Mouse (Mus musculus): ENCODE data around the gene Serpina3n. TPM values are rescaled to one million over a fixed set of nuclear protein-coding genes. Genes with fewer than 3 reads are reported as not detected.
"Not testable (repeated sequence)": the region's sequence is repeated elsewhere in the genome, so short reads cannot be mapped to it uniquely, and the experiment has no call there.

Gene Serpina3n
- polyA plus RNA-seq, 1 experiment from 2014 or later = 0.95 TPM

DNA sequence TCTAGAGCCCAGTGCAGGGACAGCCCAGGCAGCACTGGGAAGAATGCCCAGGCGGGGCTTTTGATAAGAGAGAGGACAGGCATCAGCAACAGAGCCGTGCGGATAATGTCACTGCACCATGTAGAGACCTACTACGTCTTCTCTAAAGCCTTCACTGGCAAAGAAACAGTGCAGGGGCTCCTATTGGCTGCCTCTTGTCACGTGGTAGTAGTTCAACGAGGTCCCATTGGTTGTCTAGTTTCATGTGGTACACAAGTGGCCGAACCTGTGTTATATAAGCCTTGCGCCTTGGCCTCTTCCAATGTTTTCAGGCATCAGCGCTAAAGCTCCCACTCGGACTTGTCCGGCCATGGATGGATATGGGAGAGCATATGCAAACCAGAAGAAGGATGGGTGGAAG is 37.2 kb downstream of the Serpina3n start:
- peaks cover 23% of the 10 kb centered on the region; the same call in 1 of the 2 replicates for H3K27me3 ChIP-seq
- no peak overlapping the region for H3K27ac ChIP-seq
- no peak overlapping the region for H3K9ac ChIP-seq
- H3K9me3 ChIP-seq = no peaks in the 10 kb centered on the region
- WGBS = 87% methylated on average over 11 of the region's 11 CpGs
- no peak overlapping the region for H3K4me2 ChIP-seq
- no peak for ATAC-seq (ENCODE audit: insufficient number of reproducible peaks, low FRiP score, low TSS enrichment, low read depth)
- no peaks in the 10 kb centered on the region for H3K36me3 ChIP-seq
- H3K4me1 ChIP-seq = 0 out of 2 replicates have a peak, but pooled peaks cover 10% of the 10 kb centered on the region
- H3K4me3 ChIP-seq = no peak overlapping the region

DNA sequence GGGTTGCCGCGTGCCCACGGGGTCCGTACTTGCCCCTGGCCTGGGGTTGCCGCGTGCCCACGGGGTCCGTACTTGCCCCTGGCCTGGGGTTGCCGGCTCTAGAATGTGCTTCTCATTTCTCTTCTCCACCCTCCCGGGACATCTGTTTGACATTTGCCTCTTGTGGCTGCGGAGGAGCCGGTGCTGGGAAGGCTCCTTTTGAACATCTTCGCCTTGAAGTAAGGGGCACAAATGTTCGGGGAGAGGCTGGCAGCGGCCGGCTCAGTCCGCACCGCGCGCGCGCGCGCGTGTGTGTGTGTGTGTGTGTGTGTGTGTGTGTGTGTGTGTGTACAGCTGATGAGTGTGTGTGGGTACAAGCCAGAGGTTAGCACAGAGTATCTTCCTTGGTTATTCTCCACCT is 40.5 kb downstream of the Serpina3n start:
- ATAC-seq (ENCODE audit: insufficient number of reproducible peaks, low FRiP score, low TSS enrichment, low read depth); H3K4me2 ChIP-seq; H3K4me1 ChIP-seq; H3K9ac ChIP-seq; H3K4me3 ChIP-seq; H3K27ac ChIP-seq; H3K9me3 ChIP-seq; H3K36me3 ChIP-seq: not testable (repeated sequence)
- 52% methylated on average over 25 of the region's 25 CpGs for WGBS
- peaks cover 15% of the 10 kb centered on the region; the same call in 1 of the 2 replicates for H3K27me3 ChIP-seq

DNA sequence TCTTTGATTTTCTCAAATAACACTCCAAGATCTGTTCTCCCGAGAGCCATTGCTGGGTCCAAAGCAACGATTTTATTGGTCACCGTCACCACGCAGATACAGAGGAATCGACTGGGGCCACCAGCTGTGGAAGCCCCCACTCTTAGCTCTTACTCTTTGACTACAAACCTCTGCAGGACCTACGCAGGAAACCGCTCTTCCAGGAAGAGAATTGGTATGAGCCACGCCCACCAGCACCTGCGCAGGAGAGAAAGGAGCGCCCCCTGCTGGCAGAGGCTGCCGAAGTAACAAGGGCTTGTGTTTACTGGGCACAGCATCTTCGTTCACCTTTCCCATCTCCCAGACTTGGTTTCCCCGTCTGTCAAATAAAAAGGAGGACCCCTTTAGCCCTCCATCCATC is 41.6 kb downstream of the Serpina3n start:
- Histone ChIP-seq H3K9me3 (no peaks in the 10 kb centered on the region), H3K27ac (no peak overlapping the region), H3K4me3 (no peak overlapping the region), H3K36me3 (no peaks in the 10 kb centered on the region), H3K9ac (no peak overlapping the region), H3K4me1 (0 out of 2 replicates have a peak, but pooled peaks cover 10% of the 10 kb centered on the region), H3K27me3 (peaks cover 15% of the 10 kb centered on the region; the same call in 1 of the 2 replicates), H3K4me2 (no peak overlapping the region)
- no peak for ATAC-seq (ENCODE audit: insufficient number of reproducible peaks, low FRiP score, low TSS enrichment, low read depth)
- 27% methylated on average over 13 of the region's 13 CpGs for WGBS

DNA sequence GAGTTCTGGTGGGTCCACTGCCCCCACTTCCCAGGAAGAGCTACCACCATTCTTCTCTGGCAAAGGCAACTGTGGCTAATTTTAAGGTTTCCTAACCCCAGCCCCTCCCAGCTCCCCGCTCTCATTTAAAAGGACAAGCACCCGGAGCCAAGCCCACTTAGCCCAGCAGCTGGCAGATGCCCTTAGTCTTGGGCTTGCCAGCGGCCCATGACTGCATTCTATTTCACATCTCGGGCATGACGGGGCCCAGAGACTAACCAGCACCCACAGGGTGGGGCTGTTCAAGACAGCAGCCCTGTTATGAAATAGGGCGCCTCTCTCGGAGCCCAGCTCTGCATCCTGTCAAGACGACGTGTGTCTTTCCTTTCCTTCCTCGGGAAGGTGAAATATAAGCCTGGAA is 43.7 kb downstream of the Serpina3n start:
- ATAC-seq (ENCODE audit: insufficient number of reproducible peaks, low FRiP score, low TSS enrichment, low read depth) = no peak
- Histone ChIP-seq H3K4me2 (no peak overlapping the region), H3K36me3 (no peaks in the 10 kb centered on the region), H3K27me3 (peaks cover 13% of the 10 kb centered on the region), H3K9ac (no peak overlapping the region), H3K27ac (no peak overlapping the region), H3K4me3 (no peak overlapping the region), H3K9me3 (no peaks in the 10 kb centered on the region), H3K4me1 (0 out of 2 replicates have a peak, but pooled peaks cover 10% of the 10 kb centered on the region)
- 50% methylated on average over 10 of the region's 10 CpGs for WGBS

DNA sequence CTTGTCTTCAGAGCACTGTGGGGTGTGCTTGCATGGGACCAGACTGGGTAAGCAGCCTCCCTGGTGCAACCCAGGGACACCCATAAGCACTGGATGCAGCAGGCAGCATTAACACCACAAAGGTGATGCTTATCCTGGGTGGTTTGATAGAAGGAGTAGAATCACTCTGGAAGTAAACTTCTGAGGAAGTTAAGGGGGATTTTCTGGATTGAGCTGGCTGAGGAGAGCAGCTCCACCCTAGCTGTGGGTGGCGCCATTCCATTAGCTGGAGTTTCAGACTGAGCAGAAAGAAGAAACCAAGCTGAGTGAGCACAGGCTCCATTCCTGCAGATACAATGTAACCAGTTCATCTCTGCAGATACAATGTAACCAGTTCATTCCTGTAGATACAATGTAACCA is 46.5 kb downstream of the Serpina3n start:
- ATAC-seq (ENCODE audit: insufficient number of reproducible peaks, low FRiP score, low TSS enrichment, low read depth) = no peak
- WGBS = 70% methylated on average over 1 of the region's 1 CpGs
- no peak overlapping the region for H3K9ac ChIP-seq

DNA sequence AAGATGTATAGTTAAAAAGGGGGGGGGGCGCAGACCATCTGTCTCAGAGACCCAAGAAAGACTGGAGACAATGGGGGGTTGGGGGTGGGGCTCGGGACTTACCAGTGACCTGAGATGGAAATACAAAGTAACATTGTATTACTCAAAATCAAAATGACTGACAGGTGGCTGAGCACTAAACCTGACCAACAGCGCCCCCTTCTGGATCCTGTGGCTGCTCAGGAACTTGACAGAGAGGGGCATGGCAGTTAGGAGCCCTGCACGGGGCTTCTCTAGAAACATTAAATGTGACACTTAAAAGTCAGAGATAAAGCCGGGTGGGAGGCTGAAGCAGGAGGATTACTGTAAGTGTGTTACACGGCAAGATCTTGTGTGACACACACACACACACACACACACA is 52.8 kb downstream of the Serpina3n start:
- no peak for ATAC-seq (ENCODE audit: insufficient number of reproducible peaks, low FRiP score, low TSS enrichment, low read depth)
- 62% methylated on average over 6 of the region's 6 CpGs for WGBS
- no peak overlapping the region for H3K4me2 ChIP-seq

More for the DNA sequence above, 46.5 kb downstream of the Serpina3n start:
- Histone ChIP-seq H3K27me3 (peaks cover 8% of the 10 kb centered on the region; the same call in 1 of the 2 replicates), H3K4me2 (no peak overlapping the region), H3K27ac (no peak overlapping the region), H3K4me3 (no peak overlapping the region), H3K9me3 (no peaks in the 10 kb centered on the region), H3K4me1 (0 out of 2 replicates have a peak, but pooled peaks cover 3% of the 10 kb centered on the region), H3K36me3 (no peaks in the 10 kb centered on the region)

DNA sequence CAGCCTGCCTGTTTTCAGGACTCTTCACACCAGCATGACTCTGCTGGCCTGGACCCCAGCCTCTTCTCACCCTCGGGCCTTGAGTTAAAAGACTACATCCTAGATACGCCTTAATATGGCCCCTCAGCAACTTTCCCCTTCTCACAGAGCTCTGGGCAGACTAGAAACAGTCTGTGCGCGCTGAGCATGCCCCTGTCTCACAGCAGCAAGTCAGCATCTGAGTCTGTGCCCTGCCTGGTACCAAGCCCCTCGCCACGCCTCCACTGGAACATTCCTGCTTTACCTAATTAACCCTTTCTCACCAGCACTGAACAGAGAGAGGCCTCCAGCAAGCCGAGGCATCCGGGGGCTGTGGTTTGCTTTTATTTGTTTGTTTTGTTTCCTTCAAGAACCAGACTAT is 54.8 kb downstream of the Serpina3n start:
- WGBS = 15% methylated on average over 8 of the region's 8 CpGs
- H3K9me3 ChIP-seq = no peaks in the 10 kb centered on the region
- H3K4me3 ChIP-seq = no peak overlapping the region
- 0 out of 2 replicates have a peak, but pooled peaks cover 4% of the 10 kb centered on the region for H3K4me1 ChIP-seq
- no peak overlapping the region for H3K27ac ChIP-seq
- H3K36me3 ChIP-seq = no peaks in the 10 kb centered on the region
- peaks cover 4% of the 10 kb centered on the region; the same call in 1 of the 2 replicates for H3K27me3 ChIP-seq
- ATAC-seq (ENCODE audit: insufficient number of reproducible peaks, low FRiP score, low TSS enrichment, low read depth) = no peak
- H3K9ac ChIP-seq = no peak overlapping the region
- no peak overlapping the region for H3K4me2 ChIP-seq

More for the DNA sequence above, 52.8 kb downstream of the Serpina3n start:
- Histone ChIP-seq H3K36me3 (no peaks in the 10 kb centered on the region), H3K4me3 (no peak overlapping the region), H3K9ac (no peak overlapping the region), H3K27me3 (peaks cover 3% of the 10 kb centered on the region; the same call in 1 of the 2 replicates), H3K9me3 (no peaks in the 10 kb centered on the region), H3K4me1 (0 out of 2 replicates have a peak, but pooled peaks cover 4% of the 10 kb centered on the region), H3K27ac (no peak overlapping the region)

Other genes starting within 250 kb of the Serpina3n start
- gene Serpina3f, start 192.2 kb upstream of the Serpina3n start, polyA plus RNA-seq (2015; fragmentation: Nextera tagmentation; extraction: Ambion mirVana) = not detected in 2 replicates
- gene Serpina3g, start 170.5 kb upstream of the Serpina3n start, polyA plus RNA-seq (2015; fragmentation: Nextera tagmentation; extraction: Ambion mirVana) = 0.65 and 0.98 TPM in 2 replicates
- 1.1 and 2.9 TPM in 2 replicates for gene Serpina3i, start 143.6 kb upstream of the Serpina3n start, polyA plus RNA-seq (2015; fragmentation: Nextera tagmentation; extraction: Ambion mirVana)
- 3.6 and 6.2 TPM in 2 replicates for gene Serpina3j, start 92.2 kb upstream of the Serpina3n start, polyA plus RNA-seq (2015; fragmentation: Nextera tagmentation; extraction: Ambion mirVana)
- not detected in 2 replicates for gene Serpina3k, start 68.2 kb upstream of the Serpina3n start, polyA plus RNA-seq (2015; fragmentation: Nextera tagmentation; extraction: Ambion mirVana)
- not detected in 2 replicates for gene Serpina3m, start 68.2 kb upstream of the Serpina3n start, polyA plus RNA-seq (2015; fragmentation: Nextera tagmentation; extraction: Ambion mirVana)
- gene Gsc, start 66.6 kb downstream of the Serpina3n start, polyA plus RNA-seq (2015; fragmentation: Nextera tagmentation; extraction: Ambion mirVana) = 4.2 and 7.2 TPM in 2 replicates